Mouse (Mus musculus) cortical plate, adult 2 months (tissue): ENCODE data around the gene Abat.

ENCODE experiments used
- CTCF ChIP-seq: fragments of 200-500 bp; IDR thresholded peaks from 2 replicates; pipeline ENCODE4 v1.5.1; 2011; ENCODE audit warnings: mild to moderate bottlenecking, control low read depth, low read length; ENCODE audit not compliant: insufficient read depth; ENCODE audit errors: extremely low read depth
- POLR2A ChIP-seq: fragments of 200-500 bp; IDR thresholded peaks from 2 replicates; pipeline ENCODE4 v1.6.1; 2011; ENCODE audit warnings: mild to moderate bottlenecking, low read length, control low read depth; ENCODE audit not compliant: insufficient read depth; ENCODE audit errors: extremely low read depth

- no peak for TF ChIP-seq CTCF
- TF ChIP-seq POLR2A, result no peak
These were observed 84.3 kb downstream of the Abat start for GRCm38 (mm10) chr16:8597516-8597915.
